Mouse (Mus musculus) limb, embryonic 13.5 days (tissue): ENCODE results near the gene Ctnnd2. TPM values are rescaled to one million over a fixed set of nuclear protein-coding genes. Genes with fewer than 3 reads are reported as not detected.

Experiments
- ATAC-seq: fragments of 200-750 bp; cut with Nextera tagmentation; 2 replicates; pipeline ENCODE4 v1.8.0; 2017; ENCODE audit warnings: low read depth, moderate number of reproducible peaks, moderate TSS enrichment; ENCODE audit not compliant: low FRiP score
- H3K27ac ChIP-seq: fragments of 300-500 bp; sonication (generic); 2 replicates; pipeline ENCODE4 v1.5.1; 2015; ENCODE audit warnings: inconsistent platforms, mild to moderate bottlenecking, moderate library complexity
- H3K27me3 ChIP-seq: fragments of 300-500 bp; sonication (generic); 2 replicates; pipeline ENCODE4 v1.6.1; 2015; ENCODE audit warnings: mild to moderate bottlenecking, inconsistent platforms
- H3K36me3 ChIP-seq: fragments of 300-500 bp; sonication (generic); 2 replicates; pipeline ENCODE4 v1.6.1; 2015; ENCODE audit warnings: inconsistent platforms, mild to moderate bottlenecking, moderate library complexity
- H3K4me1 ChIP-seq: fragments of 300-500 bp; sonication (generic); 2 replicates; pipeline ENCODE4 v1.6.1; 2015; ENCODE audit warnings: inconsistent platforms
- H3K4me2 ChIP-seq: fragments of 300-500 bp; sonication (generic); replicated peaks from 2 replicates; pipeline ENCODE4 v1.6.1; 2015; ENCODE audit warnings: inconsistent platforms, mild to moderate bottlenecking, moderate library complexity
- H3K4me3 ChIP-seq: fragments of 300-500 bp; sonication (generic); 2 replicates; pipeline ENCODE4 v1.5.1; 2015; ENCODE audit warnings: moderate library complexity, mild to moderate bottlenecking, inconsistent platforms
- H3K9ac ChIP-seq: fragments of 300-500 bp; sonication (generic); 2 replicates; pipeline ENCODE4 v1.6.1; 2015; ENCODE audit warnings: mild to moderate bottlenecking, inconsistent platforms
- H3K9me3 ChIP-seq: fragments of 300-500 bp; sonication (generic); 2 replicates; pipeline ENCODE4 v1.6.1; 2016; ENCODE audit warnings: inconsistent platforms
- WGBS: fragments of 180-500 bp; shearing (Covaris S2); methylation state at CpG from one replicate; pipeline ENCODE4 v1.1.7; 2015; 5-methylcytosine and 5-hydroxymethylcytosine counted together
- polyA plus RNA-seq: library from polyadenylated mRNA; unstranded; fragments of >200 nt; fragmentation: Nextera tagmentation; extraction: Ambion mirVana; gene quantifications from 2 replicates; pipeline ENCODE4 v1.2.1, GENCODE M21; 2015

Ctnnd2 gene
- polyA plus RNA-seq, 1 experiment from 2014 or later, result 3.8 TPM

DNA sequence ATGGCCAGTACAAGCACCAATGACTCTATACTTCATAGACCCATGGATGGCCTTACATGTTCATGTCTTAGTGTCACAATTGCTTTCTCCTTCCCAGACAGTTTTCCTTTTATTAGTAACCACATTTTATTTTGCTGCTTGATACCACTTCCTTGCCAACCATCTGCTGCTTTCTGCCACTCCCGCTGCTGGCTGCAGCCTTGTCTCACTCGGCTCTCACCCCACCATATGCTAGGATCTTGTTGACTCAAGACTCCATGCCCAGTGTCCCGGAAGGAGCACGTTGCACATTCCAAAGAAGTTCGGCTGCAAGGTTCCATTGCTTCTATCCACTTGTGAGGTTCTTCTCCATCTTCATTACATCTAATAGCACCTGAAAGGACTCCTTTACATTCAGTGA is 722.7 kb downstream of the Ctnnd2 start:
- 88% methylated on average over 5 of the region's 5 CpGs for WGBS
- no peaks in the 10 kb centered on the region for H3K9me3 ChIP-seq
- H3K4me3 ChIP-seq, result no peak overlapping the region
- H3K36me3 ChIP-seq, result no peaks in the 10 kb centered on the region
- H3K27me3 ChIP-seq, result no peaks in the 10 kb centered on the region
- H3K9ac ChIP-seq, result no peak overlapping the region
- H3K4me1 ChIP-seq, result no peaks in the 10 kb centered on the region
- no peak overlapping the region for H3K27ac ChIP-seq
- H3K4me2 ChIP-seq, result no peak overlapping the region
- no peak for ATAC-seq

DNA sequence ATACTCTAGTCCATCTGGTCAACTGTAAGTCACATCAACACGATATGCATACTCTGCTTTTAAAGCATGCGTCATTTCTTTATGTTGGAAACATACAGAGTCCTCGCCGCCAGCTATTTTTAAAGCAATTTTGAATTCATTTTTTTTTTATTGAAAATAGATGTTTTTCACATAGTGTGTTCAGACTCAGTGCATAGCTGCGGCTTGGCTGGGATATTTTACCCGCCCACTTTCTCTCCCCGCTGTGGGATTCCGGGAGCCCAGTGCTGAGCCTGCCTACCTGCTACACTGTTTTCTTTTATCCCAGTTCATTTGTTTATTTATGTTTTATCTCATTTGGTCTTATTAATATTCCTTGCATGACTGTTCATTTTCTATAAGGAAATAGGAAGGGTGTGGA is 724.9 kb downstream of the Ctnnd2 start:
- ATAC-seq, result no peak
- 89% methylated on average over 8 of the region's 8 CpGs for WGBS
- Histone ChIP-seq H3K27ac (no peak overlapping the region), H3K27me3 (no peaks in the 10 kb centered on the region), H3K9me3 (no peaks in the 10 kb centered on the region), H3K9ac (no peak overlapping the region), H3K4me1 (no peaks in the 10 kb centered on the region), H3K4me2 (no peak overlapping the region), H3K4me3 (no peak overlapping the region), H3K36me3 (no peaks in the 10 kb centered on the region)

- no peaks in the 10 kb centered on the region for H3K36me3 ChIP-seq
- WGBS, result 51% methylated on average over 2 of the region's 2 CpGs
- H3K4me2 ChIP-seq, result no peak overlapping the region
- no peak overlapping the region for H3K27ac ChIP-seq
- H3K4me1 ChIP-seq, result no peaks in the 10 kb centered on the region
- H3K4me3 ChIP-seq, result no peak overlapping the region
- ATAC-seq, result no peak
- no peak overlapping the region for H3K9ac ChIP-seq
- no peaks in the 10 kb centered on the region for H3K9me3 ChIP-seq
- no peaks in the 10 kb centered on the region for H3K27me3 ChIP-seq
These were observed 735.6 kb downstream of the Ctnnd2 start for GRCm38 (mm10) chr15:30908027-30908426.

- no peak overlapping the region for H3K4me2 ChIP-seq
- 70% methylated on average over 5 of the region's 5 CpGs for WGBS
- no peak overlapping the region for H3K27ac ChIP-seq
- no peak overlapping the region for H3K9ac ChIP-seq
- H3K4me3 ChIP-seq, result no peak overlapping the region
- no peaks in the 10 kb centered on the region for H3K36me3 ChIP-seq
- no peak for ATAC-seq
- H3K9me3 ChIP-seq, result no peaks in the 10 kb centered on the region
- H3K27me3 ChIP-seq, result no peaks in the 10 kb centered on the region
- no peaks in the 10 kb centered on the region for H3K4me1 ChIP-seq
These were observed 741.0 kb downstream of the Ctnnd2 start for GRCm38 (mm10) chr15:30913360-30913759.

DNA sequence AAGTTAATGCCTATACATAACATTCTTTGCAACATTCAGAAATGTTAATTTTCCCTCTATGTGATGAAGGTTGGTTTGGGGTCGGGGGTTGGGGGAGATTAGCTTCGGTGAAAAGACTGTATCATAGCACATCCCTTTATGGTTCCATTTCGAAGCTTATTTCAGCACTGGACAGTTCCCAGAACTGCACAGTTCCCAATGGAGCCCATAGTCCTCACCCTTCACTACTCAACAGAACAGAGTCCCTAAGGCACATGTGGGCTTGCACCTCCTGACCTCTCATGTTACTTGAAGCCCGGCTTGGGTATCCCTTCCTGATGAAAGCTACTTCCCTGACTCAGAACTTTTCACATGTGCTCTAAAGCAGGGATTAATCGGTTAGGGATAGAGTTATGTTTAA is 753.4 kb downstream of the Ctnnd2 start:
- no peaks in the 10 kb centered on the region for H3K4me1 ChIP-seq
- H3K4me2 ChIP-seq, result no peak overlapping the region
- no peak overlapping the region for H3K9ac ChIP-seq
- no peaks in the 10 kb centered on the region for H3K36me3 ChIP-seq
- no peak overlapping the region for H3K4me3 ChIP-seq
- H3K27me3 ChIP-seq, result no peaks in the 10 kb centered on the region
- ATAC-seq, result no peak
- H3K27ac ChIP-seq, result no peak overlapping the region
- 69% methylated on average over 5 of the region's 5 CpGs for whole genome bisulfite sequencing
- H3K9me3 ChIP-seq, result no peaks in the 10 kb centered on the region

DNA sequence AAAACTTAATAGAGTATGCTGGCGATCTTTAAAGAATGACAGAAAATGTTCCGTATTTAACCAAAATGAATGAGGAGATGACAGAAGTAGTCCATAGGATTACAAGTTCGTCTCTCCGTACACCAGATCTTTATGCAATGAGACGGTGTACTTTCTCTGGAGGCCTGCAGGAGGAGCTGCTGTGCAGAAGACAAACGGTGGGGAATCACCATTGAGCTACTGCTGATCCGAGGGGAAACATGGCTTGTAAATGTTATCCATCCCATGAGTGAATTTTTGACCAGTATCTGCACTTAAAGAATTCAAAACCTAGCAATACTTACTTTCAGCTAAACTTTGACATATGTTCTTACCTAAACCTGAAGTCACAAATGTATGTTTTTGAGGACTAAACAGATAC is 755.2 kb downstream of the Ctnnd2 start:
- no peak overlapping the region for H3K4me2 ChIP-seq
- no peaks in the 10 kb centered on the region for H3K9me3 ChIP-seq
- no peaks in the 10 kb centered on the region for H3K4me1 ChIP-seq
- no peaks in the 10 kb centered on the region for H3K36me3 ChIP-seq
- 48% methylated on average over 7 of the region's 7 CpGs for WGBS
- ATAC-seq, result no peak
- H3K27me3 ChIP-seq, result no peaks in the 10 kb centered on the region
- no peak overlapping the region for H3K4me3 ChIP-seq
- H3K9ac ChIP-seq, result no peak overlapping the region
- no peak overlapping the region for H3K27ac ChIP-seq

- Histone ChIP-seq H3K4me3 (no peak overlapping the region), H3K4me2 (no peak overlapping the region), H3K9ac (no peak overlapping the region), H3K4me1 (no peaks in the 10 kb centered on the region), H3K27me3 (no peaks in the 10 kb centered on the region), H3K27ac (no peak overlapping the region), H3K9me3 (0 out of 2 replicates have a peak, but pooled peaks cover 4% of the 10 kb centered on the region), H3K36me3 (no peaks in the 10 kb centered on the region)
- ATAC-seq, result no peak
- WGBS, result 93% methylated on average over 5 of the region's 5 CpGs
These were observed 759.5 kb downstream of the Ctnnd2 start for GRCm38 (mm10) chr15:30931906-30932305.

- no peak overlapping the region for H3K27ac ChIP-seq
- no peaks in the 10 kb centered on the region for H3K9me3 ChIP-seq
- ATAC-seq, result no peak
- H3K4me2 ChIP-seq, result no peak overlapping the region
- H3K4me3 ChIP-seq, result no peak overlapping the region
- WGBS, result 81% methylated on average over 1 of the region's 1 CpGs
- H3K27me3 ChIP-seq, result no peaks in the 10 kb centered on the region
- no peak overlapping the region for H3K9ac ChIP-seq
- H3K4me1 ChIP-seq, result no peaks in the 10 kb centered on the region
- no peaks in the 10 kb centered on the region for H3K36me3 ChIP-seq
These were observed 773.5 kb downstream of the Ctnnd2 start for GRCm38 (mm10) chr15:30945863-30946262.

GRCm38 (mm10) chr15:30958513-30958912 is 786.1 kb downstream of the Ctnnd2 start:
- Histone ChIP-seq H3K4me3 (no peak overlapping the region), H3K36me3 (no peaks in the 10 kb centered on the region), H3K9ac (no peak overlapping the region), H3K4me2 (no peak overlapping the region), H3K4me1 (no peaks in the 10 kb centered on the region), H3K27ac (no peak overlapping the region), H3K27me3 (no peaks in the 10 kb centered on the region), H3K9me3 (no peaks in the 10 kb centered on the region)
- ATAC-seq, result no peak
- 82% methylated on average over 4 of the region's 4 CpGs for WGBS

GRCm38 (mm10) chr15:30962421-30963160 is 790.2 kb downstream of the Ctnnd2 start:
- Histone ChIP-seq H3K4me1 (no peaks in the 10 kb centered on the region), H3K4me2 (no peak overlapping the region), H3K27me3 (no peaks in the 10 kb centered on the region), H3K9me3 (no peaks in the 10 kb centered on the region), H3K4me3 (no peak overlapping the region), H3K9ac (no peak overlapping the region), H3K27ac (no peak overlapping the region), H3K36me3 (no peaks in the 10 kb centered on the region)
- 68% methylated on average over 8 of the region's 8 CpGs for WGBS
- ATAC-seq, result no peak

DNA sequence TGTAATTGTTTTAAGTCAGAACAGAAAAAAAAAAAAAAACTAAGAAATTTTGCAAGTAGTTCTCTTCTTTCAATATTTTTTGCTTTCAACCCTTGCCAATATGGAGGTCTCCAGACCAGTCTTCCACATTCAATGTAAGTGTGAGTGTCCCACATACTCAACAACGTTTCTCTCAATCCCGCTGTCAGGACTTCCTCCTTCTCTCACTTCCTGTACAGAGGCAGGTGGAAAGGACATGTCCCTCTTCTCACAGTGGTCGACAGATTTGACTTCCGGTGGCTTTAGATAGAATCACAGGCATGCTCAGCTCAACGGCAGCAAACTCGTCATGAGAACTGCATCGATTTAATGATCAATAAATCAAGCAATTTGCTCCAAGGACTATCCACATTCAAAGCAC is 791.7 kb downstream of the Ctnnd2 start:
- Histone ChIP-seq H3K9ac (no peak overlapping the region), H3K4me1 (no peaks in the 10 kb centered on the region), H3K27ac (no peak overlapping the region), H3K4me3 (no peak overlapping the region), H3K9me3 (no peaks in the 10 kb centered on the region), H3K36me3 (no peaks in the 10 kb centered on the region), H3K4me2 (no peak overlapping the region), H3K27me3 (no peaks in the 10 kb centered on the region)
- WGBS, result 41% methylated on average over 7 of the region's 7 CpGs
- no peak for ATAC-seq

DNA sequence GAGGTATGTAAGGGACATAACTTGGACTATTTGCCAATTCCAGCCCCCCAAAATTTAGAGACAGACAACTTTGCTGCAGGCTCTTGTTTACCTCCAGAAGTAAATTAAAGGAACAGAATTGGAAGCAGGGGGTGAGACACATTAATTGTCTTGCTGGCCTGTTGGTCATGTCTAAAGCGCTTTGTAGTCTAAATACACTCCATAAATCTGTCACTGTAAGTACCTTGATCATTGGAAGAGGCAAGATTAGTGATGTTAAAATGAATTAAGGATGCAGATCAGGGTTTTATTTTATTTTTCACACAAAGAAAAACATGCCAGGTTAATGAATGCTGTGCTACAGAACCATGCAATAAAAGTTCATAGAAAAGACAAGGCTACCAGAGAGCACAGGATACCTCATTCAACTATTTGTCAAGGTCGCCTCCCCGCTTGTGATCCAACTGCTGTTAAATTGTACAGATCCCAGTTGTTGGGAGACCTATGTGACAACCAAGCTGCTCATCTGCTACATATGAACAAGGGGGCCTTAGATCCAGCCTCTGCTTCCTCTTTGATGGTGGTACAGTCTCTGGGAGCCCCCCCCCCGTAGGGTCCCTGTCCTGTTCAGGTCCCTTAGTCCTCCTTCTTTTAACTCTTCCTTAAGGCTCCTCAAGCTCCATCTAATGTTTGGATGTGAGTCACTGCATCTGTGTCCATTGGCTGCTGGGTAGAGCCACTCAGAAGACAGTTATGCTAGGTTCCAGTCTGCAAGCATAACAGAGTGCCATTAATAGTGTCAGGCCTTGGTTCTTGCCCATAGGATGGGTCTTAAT is 792.7 kb downstream of the Ctnnd2 start:
- H3K27ac ChIP-seq, result no peak overlapping the region
- H3K36me3 ChIP-seq, result no peaks in the 10 kb centered on the region
- H3K4me2 ChIP-seq, result no peak overlapping the region
- H3K9ac ChIP-seq, result no peak overlapping the region
- H3K4me1 ChIP-seq, result no peaks in the 10 kb centered on the region
- no peaks in the 10 kb centered on the region for H3K9me3 ChIP-seq
- no peaks in the 10 kb centered on the region for H3K27me3 ChIP-seq
- no peak overlapping the region for H3K4me3 ChIP-seq
- ATAC-seq, result no peak
- 35% methylated on average over 4 of the region's 4 CpGs for WGBS
